Mouse (Mus musculus): ENCODE measurements around the gene Map3k4.
"Not testable (repeated sequence)": the region's sequence is repeated elsewhere in the genome, so short reads cannot be mapped to it uniquely, and the experiment has no call there.

Map3k4 gene

DNA sequence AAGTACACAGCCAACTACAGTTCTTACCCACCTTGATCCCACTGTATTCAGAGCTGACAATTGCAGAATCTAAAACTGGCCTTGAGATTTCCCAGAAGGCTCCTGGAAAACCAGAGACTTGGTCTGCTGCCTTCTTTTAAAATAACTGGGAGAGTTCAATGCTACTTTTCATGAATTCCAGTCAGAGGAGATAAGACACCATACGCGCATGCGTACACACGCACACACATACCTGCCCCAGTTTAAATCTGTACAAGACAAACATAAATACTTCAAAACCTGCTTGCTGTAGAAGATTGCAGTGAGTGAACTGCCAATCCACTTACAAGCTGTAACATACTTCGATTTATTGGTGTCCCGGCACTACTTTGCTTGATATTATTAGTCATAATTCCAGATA, 13.9 kb downstream of the Map3k4 start:
- DNase-seq: no peak

DNA sequence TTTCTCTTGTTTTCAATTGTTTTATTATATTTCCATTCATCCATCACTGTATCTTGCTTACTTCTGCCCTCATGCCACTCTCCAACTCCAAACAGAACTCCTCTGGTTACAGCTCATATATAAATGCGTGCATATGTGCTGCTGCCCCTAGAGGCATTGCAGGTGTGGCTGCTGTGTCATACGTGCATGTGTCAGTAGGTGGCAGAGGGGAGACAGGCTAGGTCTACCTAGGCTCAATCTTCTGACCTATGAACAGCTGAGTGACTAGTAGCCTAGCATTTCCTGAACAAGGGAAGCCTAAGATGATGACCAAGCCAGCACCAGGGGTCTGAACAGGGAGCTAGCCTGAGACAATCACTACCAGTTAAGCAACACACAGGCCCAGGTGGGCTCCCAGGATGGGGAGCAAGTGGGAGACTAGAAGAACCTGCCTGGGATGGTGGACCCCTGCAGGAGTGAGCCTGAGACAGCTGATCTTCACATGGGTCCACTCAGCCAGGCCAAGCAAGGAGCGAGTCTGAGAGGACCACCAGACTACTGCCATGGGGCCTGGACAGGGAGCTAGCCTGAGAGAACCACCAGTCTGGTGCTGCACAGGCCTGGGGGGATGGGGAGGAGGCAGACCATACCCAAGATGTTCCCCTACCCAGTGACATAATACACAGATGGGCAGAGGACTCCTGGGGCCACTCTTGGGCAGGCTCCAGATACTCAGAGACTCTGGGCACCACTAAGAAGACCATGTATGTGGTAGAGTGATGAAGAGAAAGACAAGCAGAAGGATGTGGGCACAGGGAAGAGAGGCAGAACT, 17.5 kb downstream of the Map3k4 start:
- DNase-seq: peak; percentile 77 to 82

DNA sequence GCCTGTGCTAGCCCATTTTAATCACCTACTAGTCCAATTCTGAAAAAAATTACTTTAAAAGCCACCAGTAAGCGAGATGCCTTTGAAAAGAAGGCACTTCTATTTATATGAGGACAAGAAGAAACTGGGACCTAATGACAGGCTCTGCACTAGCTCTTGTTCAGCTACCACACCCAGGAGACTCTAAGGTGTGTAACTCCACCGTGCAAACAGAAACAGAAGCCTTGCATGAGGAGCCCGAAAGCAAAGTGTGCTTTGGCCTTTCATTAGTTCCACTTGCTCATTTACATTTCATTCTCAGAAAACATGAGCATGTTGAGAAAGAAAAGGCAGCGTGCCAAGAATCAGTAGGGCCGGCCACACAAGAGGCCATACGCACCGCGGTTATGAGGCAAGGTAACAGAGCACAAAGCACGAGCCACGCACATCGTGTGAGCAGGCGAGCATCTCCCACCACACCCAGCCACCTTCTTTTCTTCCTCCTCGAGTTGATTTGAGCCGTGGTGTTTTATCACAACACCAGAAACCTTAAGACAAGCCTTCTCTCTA, 18.4 kb downstream of the Map3k4 start:
- DNase-seq: peak; percentile 32 to 38

DNA sequence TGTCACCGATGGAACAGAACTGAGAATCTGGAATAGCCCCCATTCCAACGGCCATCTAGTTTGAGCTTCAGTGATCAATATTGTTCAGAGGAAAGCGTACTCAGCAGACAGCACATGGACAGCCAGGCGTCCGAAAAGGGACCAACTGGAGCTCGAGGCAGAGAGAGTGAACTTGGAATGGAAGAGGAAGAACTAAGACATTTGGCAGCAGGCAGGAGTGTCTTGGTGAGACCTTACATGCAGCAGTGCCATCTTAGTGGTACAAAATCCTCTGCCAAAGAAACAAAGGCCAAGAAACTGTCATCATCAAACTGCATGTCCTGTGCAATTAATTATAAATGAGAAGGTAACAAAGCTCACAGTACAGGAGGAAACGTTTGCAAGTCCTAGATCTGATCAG, 19.2 kb downstream of the Map3k4 start:
- DNase-seq: no peak

DNA sequence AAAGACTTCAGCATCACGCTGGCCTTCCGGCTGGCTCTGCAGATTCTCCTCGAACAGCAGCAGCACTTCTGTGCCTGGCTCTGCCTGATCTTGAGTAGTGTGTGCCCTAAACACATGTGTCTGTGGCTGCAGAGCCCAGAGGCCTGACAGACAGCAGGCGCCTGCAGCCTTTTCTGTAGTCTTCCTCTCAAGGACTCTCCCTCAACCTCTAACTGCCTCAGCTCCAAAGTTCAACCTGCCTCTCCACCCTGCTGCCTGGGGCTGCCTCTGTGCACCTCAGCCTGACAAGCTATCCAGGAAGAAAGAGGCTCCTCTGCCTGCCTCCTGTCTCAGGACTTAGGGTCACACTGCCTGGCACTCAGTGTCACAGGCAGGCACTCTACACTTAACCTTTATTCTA, 20.6 kb downstream of the Map3k4 start:
- DNase-seq: peak; percentile 51 to 57

GRCm38 (mm10) chr17:12297292-12297691, 21.3 kb downstream of the Map3k4 start:
- peak in 1 of 2 experiments; percentile 49 for DNase-seq

DNA sequence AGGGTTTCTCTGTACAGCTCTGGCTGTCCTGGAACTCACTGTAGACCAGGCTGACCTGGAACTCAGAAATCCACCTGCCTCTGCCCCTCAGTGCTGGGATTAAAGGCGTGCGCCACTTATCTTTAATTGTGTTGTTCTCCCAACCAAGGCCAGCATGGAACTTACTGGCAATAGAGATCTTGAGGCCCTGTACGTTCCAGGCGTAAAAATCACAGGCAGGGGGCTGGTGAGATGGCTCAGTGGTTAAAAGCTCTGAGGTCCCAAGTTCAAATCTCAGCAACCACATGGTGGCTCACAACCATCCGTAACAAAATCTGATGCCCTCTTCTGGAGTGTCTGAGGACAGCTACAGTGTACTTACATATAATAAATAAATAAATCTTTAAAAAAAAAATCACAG, 22.7 kb downstream of the Map3k4 start:
- DNase-seq: not testable (repeated sequence)

- DNase-seq: peak in 1 of 2 experiments; percentile 18
Observed at GRCm38 (mm10) chr17:12294424-12294823, 24.2 kb downstream of the Map3k4 start.

DNA sequence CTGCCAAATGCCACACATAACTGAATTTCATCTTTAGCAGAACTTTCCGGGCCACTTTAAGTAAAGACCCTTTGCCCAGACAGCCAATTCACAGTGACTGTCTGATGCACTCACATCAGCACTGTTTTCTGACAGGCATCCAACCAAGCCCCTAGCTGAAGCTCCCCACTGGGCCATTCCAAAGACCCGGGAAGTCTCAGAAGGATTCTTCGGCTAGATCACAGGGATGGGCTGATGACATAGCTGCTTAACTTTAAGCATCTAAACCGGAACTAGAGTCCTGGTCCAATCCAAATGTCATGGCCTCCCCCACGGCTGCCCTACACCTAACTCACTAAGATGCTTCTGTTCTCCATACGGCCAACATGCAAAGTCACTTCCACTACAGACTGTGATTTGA, 25.0 kb downstream of the Map3k4 start:
- peak in 1 of 2 experiments; percentile 49 for DNase-seq

- peak in 1 of 2 experiments; percentile 25 for DNase-seq
Observed at GRCm38 (mm10) chr17:12292877-12293276, 25.7 kb downstream of the Map3k4 start.

- DNase-seq: no peak
Observed at GRCm38 (mm10) chr17:12292356-12292755, 26.2 kb downstream of the Map3k4 start.

DNA sequence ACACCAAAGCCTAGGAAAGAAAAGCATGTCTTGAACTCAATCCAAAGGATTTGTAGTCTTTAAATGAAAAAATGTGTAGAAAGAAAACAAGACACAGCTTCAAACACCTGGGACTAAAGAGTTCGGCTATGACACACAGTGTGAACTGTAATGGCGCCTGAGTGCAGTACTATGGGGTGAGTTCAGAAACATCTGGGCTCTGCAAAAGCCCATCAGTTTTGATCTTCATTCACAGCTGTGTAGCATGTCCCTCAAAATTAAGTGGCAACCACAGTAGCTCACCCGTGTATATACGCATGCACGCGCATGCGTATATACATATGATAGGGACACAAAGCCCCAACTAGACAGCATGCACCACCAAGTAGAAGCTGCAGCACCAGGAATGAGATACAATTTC, 27.4 kb downstream of the Map3k4 start:
- DNase-seq: no peak

- no peak for DNase-seq
Observed at GRCm38 (mm10) chr17:12290735-12291134, 27.9 kb downstream of the Map3k4 start.

DNA sequence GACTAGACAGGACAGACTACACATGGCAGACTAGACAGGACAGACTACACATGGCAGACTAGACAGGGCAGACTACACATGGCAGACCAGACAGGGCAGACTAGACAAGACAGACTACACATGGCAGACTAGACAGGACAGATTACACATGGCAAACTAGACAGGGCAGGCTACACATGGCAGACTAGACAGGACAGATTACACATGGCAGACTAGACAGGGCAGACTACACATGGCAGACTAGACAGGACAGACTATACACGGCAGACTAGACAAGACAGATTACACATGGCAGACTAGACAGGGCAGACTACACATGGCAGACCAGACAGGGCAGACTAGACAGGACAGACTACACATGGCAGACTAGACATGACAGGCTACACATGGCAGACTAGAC, 28.8 kb downstream of the Map3k4 start:
- not testable (repeated sequence) for DNase-seq

DNA sequence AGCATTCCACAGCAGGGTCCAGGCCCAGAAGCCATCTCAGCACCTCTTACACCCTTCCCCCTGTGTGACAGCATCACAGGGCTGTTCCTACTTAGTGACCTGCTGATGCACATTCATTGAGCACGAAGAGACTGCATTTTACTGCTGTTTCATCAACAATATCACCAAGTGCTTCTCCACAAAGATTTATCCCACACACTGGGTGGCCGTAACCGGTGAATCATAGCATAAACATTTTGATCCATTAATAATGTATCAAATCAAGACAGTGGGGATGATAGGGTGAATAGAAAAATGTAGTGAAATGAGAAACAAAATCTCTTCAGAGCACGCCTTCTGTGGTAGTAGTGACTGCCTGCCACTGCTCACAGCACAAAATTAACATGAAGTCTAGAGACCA, 29.7 kb downstream of the Map3k4 start:
- DNase-seq: no peak

GRCm38 (mm10) chr17:12279810-12280209, 38.8 kb downstream of the Map3k4 start:
- DNase-seq: no peak

DNA sequence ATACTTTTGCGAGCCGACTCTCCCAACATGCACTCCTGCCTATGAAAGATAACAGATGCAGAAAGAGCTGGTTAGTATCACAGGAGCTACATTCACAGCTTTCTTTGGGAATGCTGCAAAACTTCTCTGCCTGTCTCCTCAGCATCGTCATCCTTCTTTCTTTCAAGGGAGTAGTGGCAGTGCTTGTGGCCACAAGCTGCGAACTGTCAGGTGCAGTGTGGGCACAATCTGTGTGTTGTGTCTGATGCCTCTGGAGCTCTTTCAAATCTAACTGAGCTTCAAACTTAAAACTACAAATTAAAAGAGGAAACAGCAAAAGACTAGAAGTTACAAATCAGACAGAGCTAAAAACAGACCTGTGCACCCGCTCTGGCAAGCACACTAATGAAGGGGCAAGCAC, 40.5 kb downstream of the Map3k4 start:
- DNase-seq: no peak

- DNase-seq: no peak
Observed at GRCm38 (mm10) chr17:12277297-12277696, 41.3 kb downstream of the Map3k4 start.

GRCm38 (mm10) chr17:12276496-12277200, 41.9 kb downstream of the Map3k4 start:
- DNase-seq: no peak

DNA sequence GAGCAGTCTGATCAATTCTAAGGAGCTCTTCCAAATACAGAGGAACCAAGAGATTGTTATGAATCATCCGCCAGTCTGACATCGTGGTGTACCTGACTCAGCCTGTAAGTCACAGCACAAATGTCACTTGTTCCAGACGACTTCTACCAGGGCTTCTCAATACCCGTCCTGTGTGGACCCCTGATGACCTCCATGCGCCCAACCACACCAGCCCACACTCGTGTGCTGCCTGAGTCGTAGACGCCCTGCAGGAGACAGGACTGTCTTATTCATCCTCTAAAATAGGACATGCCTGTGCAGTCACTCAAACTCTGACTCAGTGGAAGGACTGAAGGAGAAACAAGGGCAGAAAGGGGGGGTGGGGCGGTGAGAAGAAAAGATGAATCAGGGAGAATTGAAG, 42.8 kb downstream of the Map3k4 start:
- no peak for DNase-seq

DNA sequence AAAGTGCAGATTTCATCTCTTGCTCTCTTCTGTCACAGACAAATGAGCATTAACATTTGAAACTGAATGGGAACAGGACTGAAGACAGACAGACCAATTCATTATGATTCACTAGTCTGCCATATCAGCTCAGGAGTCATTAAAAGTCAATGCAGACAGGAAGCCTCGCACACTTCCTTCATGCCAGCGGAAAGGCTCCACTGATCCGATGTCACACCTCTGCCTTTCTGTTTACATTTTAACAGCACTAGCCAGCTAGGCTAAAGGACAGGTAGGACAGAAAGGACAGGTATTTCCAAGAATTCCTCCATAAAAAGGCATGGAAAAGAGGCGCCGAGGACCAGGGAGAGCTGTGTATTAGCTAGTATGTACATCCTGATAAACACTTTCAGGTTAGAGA, 45.6 kb downstream of the Map3k4 start:
- DNase-seq: no peak

GRCm38 (mm10) chr17:12271805-12272204, 46.8 kb downstream of the Map3k4 start:
- DNase-seq: no peak

GRCm38 (mm10) chr17:12268538-12268937, 50.1 kb downstream of the Map3k4 start:
- DNase-seq: no peak

DNA sequence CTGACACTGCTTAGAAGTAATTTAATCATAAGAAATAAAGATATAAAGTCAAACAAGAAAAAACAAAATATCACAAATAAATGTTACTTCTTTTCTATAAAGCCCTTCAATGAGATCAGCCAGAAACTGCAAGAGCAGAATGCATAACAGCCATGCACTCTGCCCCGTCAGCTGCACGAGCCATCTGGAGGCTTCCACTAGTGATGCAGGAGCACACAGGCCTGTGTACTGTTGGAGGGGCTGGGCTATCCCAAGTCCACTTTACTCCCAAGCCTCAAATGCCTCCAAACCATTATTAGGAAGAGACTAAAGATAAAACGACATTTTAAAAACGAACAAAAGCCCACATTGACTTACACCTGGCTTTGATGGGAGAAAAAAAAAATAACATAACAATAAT, 50.5 kb downstream of the Map3k4 start:
- DNase-seq: no peak

Data from kidney, postnatal 36 days (tissue).